Mouse (Mus musculus): ENCODE measurements around the gene Olfr366.
"Not testable (repeated sequence)": the region's sequence is repeated elsewhere in the genome, so short reads cannot be mapped to it uniquely, and the experiment has no call there.

Gene Olfr366

DNA sequence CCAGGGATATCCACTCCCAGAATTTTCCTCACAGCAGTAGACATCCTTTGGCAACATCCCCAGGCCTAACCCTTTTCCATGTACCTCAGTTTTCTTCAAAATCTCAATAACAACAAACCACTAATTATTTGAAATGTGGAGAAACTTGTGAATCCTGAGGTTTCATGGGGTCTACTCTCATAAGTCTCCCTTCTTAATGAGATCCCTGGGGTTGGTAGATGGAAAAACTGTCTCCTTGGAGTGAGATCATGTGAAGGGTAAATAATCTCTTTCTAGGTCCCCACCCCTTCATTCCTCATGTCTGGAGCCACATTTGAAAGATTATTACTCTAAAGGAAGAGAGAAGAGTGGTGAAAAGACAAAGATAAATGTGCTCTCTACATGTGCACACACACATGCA is at the start of gene Olfr366:
Gene Olfr366 (plus strand): TSS at position 301 of the 400 bp plus-strand sequence.
- ATAC-seq (ENCODE audit: insufficient number of reproducible peaks, low FRiP score, low TSS enrichment), result no peak

DNA sequence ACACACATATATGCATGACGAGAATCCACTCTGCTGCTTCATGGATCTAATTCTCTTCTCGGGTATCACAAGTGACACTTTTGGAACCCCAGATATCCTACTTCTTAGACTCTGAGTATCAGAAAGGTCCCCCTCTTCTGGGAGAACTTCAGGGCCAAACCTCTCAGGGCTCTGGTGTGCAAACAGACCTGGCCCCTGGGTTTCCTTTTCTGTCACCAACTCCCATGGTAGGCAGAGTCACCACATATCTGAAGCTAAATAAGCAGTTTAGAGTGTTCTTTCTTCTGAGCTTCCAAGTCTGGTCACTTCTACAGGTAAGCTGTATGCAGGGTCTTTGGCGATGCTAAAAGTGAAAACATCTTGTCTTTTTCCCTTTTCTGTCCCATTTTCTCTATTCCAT is 23.5 kb upstream of the Olfr366 start, which contains the start of gene Olfr365:
Gene Olfr365 (plus strand): TSS at position 301 of the 400 bp plus-strand sequence.
- no peak for ATAC-seq (ENCODE audit: insufficient number of reproducible peaks, low FRiP score, low TSS enrichment)

GRCm38 (mm10) chr2:37261781-37262180 is 50.4 kb downstream of the Olfr366 start:
- not testable (repeated sequence) for ATAC-seq (ENCODE audit: insufficient number of reproducible peaks, low FRiP score, low TSS enrichment)

Measured in cerebellum, adult (tissue).